Mouse (Mus musculus) midbrain, embryonic 13.5 days (tissue): ENCODE results near the gene Tedc1. TPM values are rescaled to one million over a fixed set of nuclear protein-coding genes. Genes with fewer than 3 reads are reported as not detected.

ENCODE experiments used
- ATAC-seq: fragments of 200-750 bp; cut with Nextera tagmentation; 2 replicates; pipeline ENCODE4 v1.8.0; 2017; ENCODE audit warnings: mild to moderate bottlenecking, moderate TSS enrichment, moderate library complexity
- H3K27ac ChIP-seq: fragments of 300-500 bp; sonication (generic); 2 replicates; pipeline ENCODE4 v1.5.1; 2015; ENCODE audit warnings: inconsistent platforms, mild to moderate bottlenecking, moderate library complexity
- H3K27me3 ChIP-seq: fragments of 300-500 bp; sonication (generic); 2 replicates; pipeline ENCODE4 v1.6.1; 2015; ENCODE audit warnings: mild to moderate bottlenecking, inconsistent platforms
- H3K36me3 ChIP-seq: fragments of 300-500 bp; sonication (generic); 2 replicates; pipeline ENCODE4 v1.6.1; 2015; ENCODE audit warnings: mild to moderate bottlenecking, inconsistent platforms
- H3K4me1 ChIP-seq: fragments of 300-500 bp; sonication (generic); replicated peaks from 2 replicates; pipeline ENCODE4 v1.6.1; 2015; ENCODE audit warnings: inconsistent platforms
- H3K4me2 ChIP-seq: fragments of 300-500 bp; sonication (generic); replicated peaks from 2 replicates; pipeline ENCODE4 v1.6.1; 2015; ENCODE audit warnings: moderate library complexity, mild to moderate bottlenecking, inconsistent platforms
- H3K4me3 ChIP-seq: fragments of 300-500 bp; sonication (generic); replicated peaks from 2 replicates; pipeline ENCODE4 v1.5.1; 2015; ENCODE audit warnings: mild to moderate bottlenecking, inconsistent platforms
- H3K9ac ChIP-seq: fragments of 300-500 bp; sonication (generic); replicated peaks from 2 replicates; pipeline ENCODE4 v1.6.1; 2015; ENCODE audit warnings: mild to moderate bottlenecking, inconsistent platforms
- H3K9me3 ChIP-seq: fragments of 300-500 bp; sonication (generic); 2 replicates; pipeline ENCODE4 v1.6.1; 2016; ENCODE audit warnings: mild to moderate bottlenecking, inconsistent platforms
- WGBS: fragments of 180-500 bp; shearing (Covaris S2); methylation state at CpG from one replicate; pipeline ENCODE4 v1.1.7; 2015; 5-methylcytosine and 5-hydroxymethylcytosine counted together
- polyA plus RNA-seq: library from polyadenylated mRNA; unstranded; fragments of >200 nt; fragmentation: Nextera tagmentation; extraction: Ambion mirVana; gene quantifications from 2 replicates; pipeline ENCODE4 v1.2.1, GENCODE M21; 2015

Tedc1 gene
- polyA plus RNA-seq, 1 experiment from 2014 or later: 21.3 TPM

DNA sequence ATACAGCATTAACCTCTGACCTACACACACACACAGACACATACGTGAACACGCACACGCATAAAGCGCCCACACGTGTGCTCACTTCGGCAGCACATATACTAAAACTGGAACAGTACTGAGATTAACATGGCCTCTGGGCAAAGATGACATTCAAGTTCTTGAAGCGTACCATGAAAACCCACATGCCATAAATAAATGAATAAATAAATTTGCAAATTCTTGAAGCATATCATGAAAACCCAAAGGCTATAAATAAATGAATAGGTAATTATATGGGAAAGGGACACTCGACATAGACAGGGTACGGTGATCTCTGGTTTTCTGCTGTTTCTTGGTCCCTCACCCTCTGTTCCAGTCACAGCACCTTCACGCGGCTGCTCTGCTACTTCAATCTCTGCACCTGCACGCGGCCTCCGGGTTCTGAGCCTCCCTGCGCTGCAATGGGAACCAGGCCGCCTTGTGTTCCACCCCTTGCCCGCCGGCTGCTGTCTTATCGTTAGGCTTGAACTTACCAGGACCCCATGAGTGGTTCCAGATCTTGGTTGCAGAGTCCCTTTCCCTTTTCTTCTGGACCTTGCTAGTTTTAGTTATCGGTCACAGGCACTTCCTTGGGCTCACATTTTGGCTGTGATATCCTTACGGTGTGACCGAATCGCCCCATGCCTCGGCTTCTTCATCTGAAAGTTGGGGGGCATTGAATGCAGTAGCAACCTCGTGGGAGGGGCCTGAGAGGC lies 58.0 kb downstream of the Tedc1 start:
- ATAC-seq: no peak
- Histone ChIP-seq H3K4me1 (no peaks in the 10 kb centered on the region), H3K4me2 (no peak overlapping the region), H3K36me3 (no peaks in the 10 kb centered on the region), H3K4me3 (no peak overlapping the region), H3K9ac (no peak overlapping the region), H3K27me3 (no peaks in the 10 kb centered on the region), H3K9me3 (no peaks in the 10 kb centered on the region), H3K27ac (no peak overlapping the region)
- WGBS: 88% methylated on average over 25 of the region's 25 CpGs

DNA sequence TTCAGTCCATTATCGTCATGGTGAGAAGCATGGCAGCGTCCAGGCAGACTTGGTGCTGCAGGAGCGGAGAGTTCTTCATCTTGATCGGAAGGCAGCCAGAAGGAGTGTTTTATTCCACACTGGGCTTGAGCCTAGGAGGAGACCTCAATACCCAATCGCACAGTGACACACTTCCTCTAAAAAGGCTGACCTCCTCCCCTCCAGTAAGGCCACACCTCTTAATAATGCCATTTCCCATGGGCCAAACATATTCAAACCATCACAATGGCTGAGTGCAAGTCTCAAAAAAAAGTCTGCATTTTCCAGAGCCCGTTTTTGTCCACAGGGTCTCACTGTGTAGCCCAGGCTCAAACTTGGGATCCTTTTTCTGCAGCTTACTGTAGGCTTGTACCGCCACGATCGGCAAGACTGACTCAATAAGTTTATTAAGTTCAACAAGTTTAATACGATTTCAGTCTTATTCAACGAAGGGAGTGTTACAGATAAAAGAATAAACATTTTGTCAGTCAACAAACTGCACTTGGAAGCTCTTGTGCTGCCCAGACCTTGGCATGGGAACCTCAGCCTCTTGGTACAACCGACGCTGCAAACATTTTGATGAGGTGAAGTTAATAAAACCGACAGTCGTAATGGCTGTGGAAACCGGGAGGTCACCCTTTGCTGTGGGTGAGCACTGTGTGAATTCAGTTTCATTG lies 58.9 kb downstream of the Tedc1 start:
- H3K9ac ChIP-seq: no peak overlapping the region
- no peaks in the 10 kb centered on the region for H3K9me3 ChIP-seq
- H3K36me3 ChIP-seq: no peaks in the 10 kb centered on the region
- H3K27me3 ChIP-seq: no peaks in the 10 kb centered on the region
- no peak overlapping the region for H3K27ac ChIP-seq
- 86% methylated on average over 16 of the region's 16 CpGs for WGBS
- no peak for ATAC-seq
- no peak overlapping the region for H3K4me3 ChIP-seq
- no peaks in the 10 kb centered on the region for H3K4me1 ChIP-seq
- H3K4me2 ChIP-seq: no peak overlapping the region

Other genes with a start within 250 kb of the Tedc1 start
- gene Jag2, start 226.6 kb upstream of the Tedc1 start, polyA plus RNA-seq: 9.4 and 10.5 TPM in 2 replicates
- gene Nudt14, start 214.3 kb upstream of the Tedc1 start, polyA plus RNA-seq: 53.7 and 61.9 TPM in 2 replicates
- gene Btbd6, start 179.9 kb upstream of the Tedc1 start, polyA plus RNA-seq: 36.1 and 37.8 TPM in 2 replicates
- 60.3 and 61.9 TPM in 2 replicates for gene Brf1, start 155.7 kb upstream of the Tedc1 start, polyA plus RNA-seq
- 23.8 and 26.5 TPM in 2 replicates for gene Pacs2, start 141.9 kb upstream of the Tedc1 start, polyA plus RNA-seq
- gene Tex22, start 81.9 kb upstream of the Tedc1 start, polyA plus RNA-seq: 0.20 TPM in 1 of 2 replicates, not detected in the other
- 17.2 and 17.4 TPM in 2 replicates for gene Mta1, start 58.1 kb upstream of the Tedc1 start, polyA plus RNA-seq
- 360 TPM in 2 replicates for gene Crip2, start 16.2 kb upstream of the Tedc1 start, polyA plus RNA-seq
- 31.0 and 35.1 TPM in 2 replicates for gene Crip1, start 10.1 kb upstream of the Tedc1 start, polyA plus RNA-seq
- 24.7 and 30.2 TPM in 2 replicates for gene Tmem121, start 29.5 kb downstream of the Tedc1 start, polyA plus RNA-seq